Mouse (Mus musculus) intestine, embryonic 15.5 days (tissue): ENCODE results near the gene Ccdc33. TPM values are rescaled to one million over a fixed set of nuclear protein-coding genes. Genes with fewer than 3 reads are reported as not detected.
A peak's percentile ranks its signal among the peaks of the same experiment; 100 is the strongest.

Experiments
- ATAC-seq: fragments of 200-750 bp; cut with Nextera tagmentation; 2 replicates; pipeline ENCODE4 v1.8.0; 2017; ENCODE audit warnings: moderate TSS enrichment, moderate library complexity
- H3K27ac ChIP-seq: fragments of 300-500 bp; sonication (generic); 2 replicates; pipeline ENCODE4 v1.5.1; 2015; ENCODE audit warnings: mild to moderate bottlenecking, inconsistent platforms
- H3K27me3 ChIP-seq: fragments of 300-500 bp; sonication (generic); replicated peaks from 2 replicates; pipeline ENCODE4 v1.6.1; 2015; ENCODE audit warnings: inconsistent platforms
- H3K36me3 ChIP-seq: fragments of 300-500 bp; sonication (generic); 2 replicates; pipeline ENCODE4 v1.6.1; 2015; ENCODE audit warnings: inconsistent platforms
- H3K4me1 ChIP-seq: fragments of 300-500 bp; sonication (generic); replicated peaks from 2 replicates; pipeline ENCODE4 v1.6.1; 2015; ENCODE audit warnings: inconsistent platforms
- H3K4me2 ChIP-seq: fragments of 300-500 bp; sonication (generic); replicated peaks from 2 replicates; pipeline ENCODE4 v1.6.1; 2015; ENCODE audit warnings: mild to moderate bottlenecking, inconsistent platforms
- H3K4me3 ChIP-seq: fragments of 300-500 bp; sonication (generic); replicated peaks from 2 replicates; pipeline ENCODE4 v1.5.1; 2015; ENCODE audit warnings: inconsistent platforms
- H3K9ac ChIP-seq: fragments of 300-500 bp; sonication (generic); 2 replicates; pipeline ENCODE4 v1.6.1; 2015; ENCODE audit warnings: inconsistent platforms
- H3K9me3 ChIP-seq: fragments of 300-500 bp; sonication (generic); 2 replicates; pipeline ENCODE4 v1.6.1; 2016; ENCODE audit warnings: inconsistent platforms
- WGBS: fragments of 180-500 bp; shearing (Covaris S2); methylation state at CpG from one replicate; pipeline ENCODE4 v1.1.7; 2015; 5-methylcytosine and 5-hydroxymethylcytosine counted together
- polyA plus RNA-seq: library from polyadenylated mRNA; unstranded; fragments of >200 nt; fragmentation: Nextera tagmentation; extraction: Ambion mirVana; gene quantifications from 2 replicates; pipeline ENCODE4 v1.2.1, GENCODE M21; 2015

Ccdc33 gene
- polyA plus RNA-seq, 1 experiment from 2014 or later, result 0.09 TPM

DNA sequence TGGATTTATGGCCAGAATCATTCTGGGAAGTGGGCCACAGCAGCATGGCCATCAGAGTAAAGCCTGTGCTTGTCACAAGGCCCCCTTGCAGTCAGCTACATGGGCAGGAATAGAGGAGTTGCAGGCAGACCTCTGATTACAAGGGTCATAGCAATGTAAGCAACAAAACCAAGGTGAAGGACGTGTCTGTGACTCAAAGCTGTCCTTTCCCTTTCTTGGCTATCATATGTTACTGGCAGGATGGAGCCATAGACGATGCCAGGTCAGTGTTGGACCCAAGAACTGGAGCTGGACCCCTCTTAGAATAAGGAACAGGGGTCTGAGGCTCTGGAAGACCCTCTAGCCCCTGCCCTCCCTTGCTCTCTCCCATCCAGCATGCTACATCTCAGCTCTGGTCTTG, 30.2 kb upstream of the Ccdc33 start:
- Histone ChIP-seq H3K4me2 (no peak overlapping the region), H3K4me3 (no peak overlapping the region), H3K9me3 (no peaks in the 10 kb centered on the region), H3K27ac (no peak overlapping the region), H3K27me3 (no peaks in the 10 kb centered on the region), H3K9ac (no peak overlapping the region), H3K36me3 (no peaks in the 10 kb centered on the region), H3K4me1 (peaks cover 11% of the 10 kb centered on the region)
- 69% methylated on average over 2 of the region's 2 CpGs for WGBS
- ATAC-seq, result no peak

DNA sequence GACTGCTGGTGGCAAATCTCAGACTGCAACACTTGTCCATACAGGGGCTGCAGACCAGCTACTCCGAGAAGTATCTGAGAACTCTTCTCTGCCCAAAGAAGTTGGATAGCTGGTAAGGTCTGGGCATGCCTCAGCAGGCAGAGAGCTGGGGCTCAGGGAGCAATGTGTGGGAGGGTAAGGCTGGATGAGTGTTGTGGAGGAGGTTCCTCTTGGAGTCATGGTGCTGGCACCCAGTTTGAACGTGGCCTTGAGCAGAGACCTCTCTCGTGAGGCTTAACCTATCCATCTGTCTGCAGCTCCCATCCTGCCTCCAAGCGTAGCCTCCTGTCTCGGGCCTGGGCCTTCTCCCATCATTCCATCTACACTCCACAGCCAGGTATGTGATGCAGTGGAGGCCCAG, 26.8 kb upstream of the Ccdc33 start:
- ATAC-seq, result no peak
- H3K27me3 ChIP-seq, result no peaks in the 10 kb centered on the region
- 72% methylated on average over 5 of the region's 5 CpGs for WGBS

DNA sequence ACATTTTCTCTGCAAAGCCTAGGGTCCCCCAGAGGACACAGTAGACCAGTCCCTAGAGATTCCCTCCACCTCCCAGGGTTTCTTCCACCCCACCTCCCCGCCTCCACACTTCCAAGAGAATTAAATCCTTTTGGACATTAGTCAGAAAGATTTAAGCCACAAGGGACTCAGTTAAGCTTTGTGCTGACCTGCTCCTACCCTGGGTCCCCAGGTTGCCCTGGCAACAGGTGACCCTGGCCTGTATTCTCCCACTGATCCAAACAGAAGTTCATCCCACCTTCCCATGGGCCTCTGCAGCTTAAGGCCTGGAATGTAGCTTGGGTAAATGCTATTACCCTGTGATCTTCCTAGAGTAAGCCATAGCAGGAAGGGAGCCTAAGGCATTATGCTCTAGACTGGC, 26.0 kb upstream of the Ccdc33 start:
- H3K4me2 ChIP-seq, result no peak overlapping the region
- H3K36me3 ChIP-seq, result no peaks in the 10 kb centered on the region
- no peaks in the 10 kb centered on the region for H3K27me3 ChIP-seq
- no peak overlapping the region for H3K27ac ChIP-seq
- H3K9me3 ChIP-seq, result no peaks in the 10 kb centered on the region
- 61% methylated on average over 1 of the region's 1 CpGs for WGBS
- peaks cover 15% of the 10 kb centered on the region for H3K4me1 ChIP-seq
- ATAC-seq, result no peak
- H3K9ac ChIP-seq, result no peak overlapping the region
- no peak overlapping the region for H3K4me3 ChIP-seq

More for the DNA sequence above, 26.8 kb upstream of the Ccdc33 start:
- Histone ChIP-seq H3K4me3 (no peak overlapping the region), H3K9me3 (no peaks in the 10 kb centered on the region), H3K4me1 (peaks cover 8% of the 10 kb centered on the region), H3K36me3 (no peaks in the 10 kb centered on the region), H3K27ac (no peak overlapping the region), H3K9ac (no peak overlapping the region), H3K4me2 (no peak overlapping the region)

DNA sequence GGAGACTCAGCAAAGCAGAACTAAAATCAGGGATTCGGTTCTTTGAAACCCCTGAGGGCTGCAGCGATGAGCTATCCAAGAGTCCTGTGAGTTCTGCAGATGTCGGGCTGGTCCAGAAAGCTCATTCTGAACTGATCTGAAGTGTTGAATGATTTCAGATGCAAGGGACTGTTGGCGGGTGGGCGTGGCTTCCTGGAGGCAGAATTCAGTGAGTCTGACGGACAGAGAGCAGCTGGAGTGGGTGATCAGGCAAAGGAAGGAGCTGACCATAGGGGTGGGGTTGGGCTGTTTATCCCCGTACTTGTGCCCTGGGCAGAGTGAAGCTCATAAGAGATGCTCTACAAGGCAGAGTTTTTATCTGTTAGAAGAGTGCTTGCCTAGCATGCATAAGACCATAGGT, 24.8 kb upstream of the Ccdc33 start:
- ATAC-seq, result 0 out of 2 replicates have a peak, but pooled peaks have one; percentile 25
- Histone ChIP-seq H3K9ac (no peak overlapping the region), H3K27ac (no peak overlapping the region), H3K4me2 (no peak overlapping the region), H3K4me1 (peaks cover 17% of the 10 kb centered on the region), H3K27me3 (no peaks in the 10 kb centered on the region), H3K36me3 (no peaks in the 10 kb centered on the region), H3K9me3 (no peaks in the 10 kb centered on the region), H3K4me3 (no peak overlapping the region)
- WGBS, result 31% methylated on average over 7 of the region's 7 CpGs

DNA sequence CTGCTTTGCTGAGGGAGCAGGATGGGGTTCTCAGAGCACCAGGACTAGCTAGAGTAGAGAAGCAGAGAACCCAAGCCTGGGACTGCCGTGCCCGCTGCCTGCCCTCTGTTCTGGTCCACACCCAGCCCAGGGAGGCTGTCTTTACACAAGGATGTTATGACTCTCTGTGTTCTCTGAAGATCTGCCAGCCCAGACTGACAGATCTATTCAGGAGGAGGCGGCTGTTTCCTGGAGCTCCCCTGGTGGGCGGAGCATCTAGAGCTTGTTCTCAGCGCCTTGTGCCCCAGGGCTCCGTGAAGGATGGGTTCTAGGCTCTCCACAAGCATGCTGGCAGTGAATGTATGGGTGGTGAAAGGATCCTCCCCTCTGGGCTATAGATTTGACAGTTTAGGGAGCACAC, 21.3 kb upstream of the Ccdc33 start:
- no peaks in the 10 kb centered on the region for H3K9me3 ChIP-seq
- H3K4me3 ChIP-seq, result no peak overlapping the region
- H3K27ac ChIP-seq, result no peak overlapping the region
- no peaks in the 10 kb centered on the region for H3K36me3 ChIP-seq
- H3K9ac ChIP-seq, result no peak overlapping the region
- 23% methylated on average over 6 of the region's 6 CpGs for WGBS
- H3K27me3 ChIP-seq, result no peaks in the 10 kb centered on the region
- no peak overlapping the region for H3K4me2 ChIP-seq
- peaks cover 28% of the 10 kb centered on the region for H3K4me1 ChIP-seq
- peak; percentile 50; the same call in 1 of the 2 replicates for ATAC-seq

DNA sequence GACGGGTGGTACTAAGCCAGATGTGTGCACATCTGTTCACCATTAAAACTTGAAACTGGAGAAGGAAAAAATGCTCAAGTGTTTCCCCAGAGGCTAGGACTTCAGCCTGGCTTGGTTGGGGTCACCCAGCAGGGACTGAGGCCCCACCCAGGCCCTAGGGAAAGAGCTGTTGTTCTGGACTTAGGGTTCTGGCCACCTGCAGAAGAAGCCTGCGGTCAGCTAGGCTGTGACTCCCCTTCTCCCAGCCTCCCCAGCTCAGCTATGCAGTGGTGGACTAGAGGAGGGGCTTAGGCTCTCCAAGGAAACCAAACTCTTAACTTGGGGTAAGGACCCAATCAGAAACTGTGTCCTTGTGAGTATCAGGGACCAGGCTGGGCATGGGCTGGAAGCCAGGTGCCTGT, 17.3 kb upstream of the Ccdc33 start:
- H3K36me3 ChIP-seq, result no peaks in the 10 kb centered on the region
- H3K9me3 ChIP-seq, result no peaks in the 10 kb centered on the region
- H3K27ac ChIP-seq, result no peak overlapping the region
- no peak for ATAC-seq
- no peak overlapping the region for H3K4me3 ChIP-seq
- no peaks in the 10 kb centered on the region for H3K27me3 ChIP-seq
- no peak overlapping the region for H3K9ac ChIP-seq
- 0 out of 2 replicates have a peak overlapping the region, but pooled peaks have one; percentile 5 for H3K4me2 ChIP-seq
- H3K4me1 ChIP-seq, result peaks cover 45% of the 10 kb centered on the region
- 24% methylated on average over 2 of the region's 2 CpGs for WGBS

DNA sequence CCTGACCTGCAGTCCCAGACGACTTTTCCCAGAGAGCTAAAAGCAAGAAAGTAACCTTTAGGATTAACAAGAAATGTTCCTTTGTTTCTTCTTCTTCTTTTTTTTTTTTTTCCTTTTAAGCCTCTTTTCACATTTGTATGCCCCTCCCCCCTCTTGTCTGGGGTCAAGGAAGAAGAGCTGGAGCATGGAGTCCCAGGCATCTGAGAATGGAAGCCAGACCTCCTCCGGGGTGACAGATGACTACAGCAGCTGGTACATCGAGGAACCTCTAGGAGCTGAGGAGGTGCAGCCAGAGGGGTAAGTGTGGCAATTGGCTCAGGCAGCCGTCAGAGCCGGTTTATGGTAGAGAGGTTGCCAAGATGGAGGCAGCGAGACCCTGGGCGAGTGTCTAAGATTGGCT, 16.3 kb upstream of the Ccdc33 start:
- Histone ChIP-seq H3K27me3 (no peaks in the 10 kb centered on the region), H3K4me1 (peaks cover 38% of the 10 kb centered on the region), H3K9me3 (no peaks in the 10 kb centered on the region), H3K4me2 (no peak overlapping the region; the same call in 1 of the 2 replicates), H3K4me3 (no peak overlapping the region), H3K9ac (no peak overlapping the region), H3K27ac (0 out of 2 replicates have a peak overlapping the region, but pooled peaks have one; percentile 38), H3K36me3 (no peaks in the 10 kb centered on the region)
- 36% methylated on average over 7 of the region's 7 CpGs for WGBS
- ATAC-seq, result no peak

DNA sequence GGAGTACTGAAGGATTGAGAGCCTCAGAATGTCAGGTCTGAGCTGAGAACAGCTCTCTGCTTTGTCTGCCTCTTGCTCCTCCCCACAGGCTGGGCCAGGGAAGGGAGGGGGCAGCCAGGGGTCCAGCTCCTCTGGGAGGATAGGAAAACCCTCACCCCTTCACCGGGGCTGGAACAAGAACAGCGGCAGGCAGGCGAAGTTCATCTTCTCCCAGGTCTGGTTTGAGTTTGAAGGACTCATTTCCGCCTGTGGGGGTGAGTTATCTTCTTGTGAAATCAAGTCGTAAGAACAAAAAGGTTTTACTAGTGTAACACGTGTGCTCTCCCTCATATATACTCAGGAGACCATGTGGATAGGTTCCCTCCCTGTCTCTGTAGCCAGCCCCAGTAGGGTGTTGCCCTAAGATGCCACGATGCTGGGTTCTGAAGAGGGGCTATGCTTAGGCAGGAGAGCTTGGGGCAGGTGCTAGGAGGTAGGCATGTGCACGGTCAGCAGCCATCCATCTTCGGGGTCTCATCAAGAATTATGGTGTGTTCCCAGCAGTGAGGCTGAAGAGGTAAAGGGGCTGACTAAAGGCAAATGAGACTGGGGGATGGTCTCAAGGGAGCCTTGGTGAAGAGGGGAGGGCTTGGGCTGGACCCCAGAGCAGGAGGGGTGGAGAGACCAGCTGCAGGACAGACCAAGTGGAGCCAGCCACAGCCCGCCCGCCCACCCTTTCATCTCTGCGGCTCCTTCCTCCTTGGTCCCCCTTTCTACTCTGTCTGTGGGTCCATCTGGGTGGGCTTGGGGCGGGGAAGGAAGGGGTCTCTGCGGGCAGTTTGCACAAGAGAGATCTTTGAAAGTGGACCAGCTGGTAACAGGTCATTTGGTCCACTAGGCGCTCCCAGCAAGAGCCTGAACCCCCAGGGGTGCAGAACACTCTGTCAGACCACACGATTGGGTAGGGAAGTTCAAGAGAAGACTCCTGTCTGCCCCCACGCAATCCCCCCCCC, 15.6 kb upstream of the Ccdc33 start:
- Histone ChIP-seq H3K9me3 (no peaks in the 10 kb centered on the region), H3K27me3 (no peaks in the 10 kb centered on the region), H3K36me3 (no peaks in the 10 kb centered on the region), H3K4me2 (peak overlapping the region; percentile 18; the same call in 1 of the 2 replicates), H3K4me3 (no peak overlapping the region), H3K9ac (no peak overlapping the region), H3K4me1 (peaks cover 38% of the 10 kb centered on the region), H3K27ac (0 out of 2 replicates have a peak overlapping the region, but pooled peaks have one; percentile 38)
- 16% methylated on average over 16 of the region's 17 CpGs for WGBS
- ATAC-seq, result peak; percentile 62

DNA sequence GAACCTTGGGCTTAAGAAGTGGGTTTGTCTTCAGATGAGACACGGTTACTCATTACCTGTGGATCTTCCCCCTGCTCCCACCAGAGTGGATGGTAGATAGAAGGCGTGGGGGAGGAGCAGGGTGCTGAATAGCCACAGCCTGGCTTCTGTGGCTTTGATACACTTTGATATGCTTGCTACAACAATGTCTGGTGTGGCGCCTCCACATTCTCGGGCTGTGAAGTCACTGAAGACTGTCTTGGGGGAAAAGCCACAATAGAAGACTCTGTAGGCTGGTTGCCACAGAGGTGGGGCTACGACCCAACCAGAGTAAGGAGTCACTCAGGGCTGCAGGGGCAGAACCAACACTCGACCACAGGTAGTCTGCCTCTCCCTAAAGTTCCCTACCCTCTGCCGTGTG, 13.1 kb upstream of the Ccdc33 start:
- Histone ChIP-seq H3K9ac (no peak overlapping the region), H3K4me3 (no peak overlapping the region), H3K4me2 (no peak overlapping the region), H3K9me3 (no peaks in the 10 kb centered on the region), H3K36me3 (no peaks in the 10 kb centered on the region), H3K27ac (no peak overlapping the region), H3K4me1 (peaks cover 48% of the 10 kb centered on the region), H3K27me3 (no peaks in the 10 kb centered on the region)
- WGBS, result 70% methylated on average over 7 of the region's 7 CpGs
- ATAC-seq, result no peak

DNA sequence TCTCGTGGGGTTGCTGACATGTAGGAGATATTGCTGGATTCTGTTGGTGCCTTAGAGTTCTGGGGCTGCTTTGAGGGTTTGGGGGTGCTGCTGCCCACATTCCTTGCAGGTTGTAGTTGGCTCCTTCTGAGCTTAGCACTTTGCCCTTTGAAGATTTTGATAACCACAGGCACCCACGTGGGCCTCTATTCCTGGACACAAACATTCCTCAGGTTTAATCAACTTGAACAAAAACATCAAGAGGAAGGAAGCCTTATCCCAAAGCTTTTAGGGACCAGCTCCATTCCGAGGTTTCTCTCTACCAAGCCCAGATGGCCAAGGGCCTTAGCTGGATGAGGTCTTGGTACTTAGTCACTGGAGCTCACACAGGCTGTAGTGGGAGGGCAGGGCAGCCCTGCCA, 12.3 kb upstream of the Ccdc33 start:
- Histone ChIP-seq H3K36me3 (no peaks in the 10 kb centered on the region), H3K4me1 (peaks cover 46% of the 10 kb centered on the region), H3K9me3 (no peaks in the 10 kb centered on the region), H3K27me3 (no peaks in the 10 kb centered on the region), H3K9ac (no peak overlapping the region), H3K4me3 (no peak overlapping the region), H3K27ac (no peak overlapping the region), H3K4me2 (no peak overlapping the region)
- 46% methylated on average over 3 of the region's 3 CpGs for WGBS
- no peak for ATAC-seq

DNA sequence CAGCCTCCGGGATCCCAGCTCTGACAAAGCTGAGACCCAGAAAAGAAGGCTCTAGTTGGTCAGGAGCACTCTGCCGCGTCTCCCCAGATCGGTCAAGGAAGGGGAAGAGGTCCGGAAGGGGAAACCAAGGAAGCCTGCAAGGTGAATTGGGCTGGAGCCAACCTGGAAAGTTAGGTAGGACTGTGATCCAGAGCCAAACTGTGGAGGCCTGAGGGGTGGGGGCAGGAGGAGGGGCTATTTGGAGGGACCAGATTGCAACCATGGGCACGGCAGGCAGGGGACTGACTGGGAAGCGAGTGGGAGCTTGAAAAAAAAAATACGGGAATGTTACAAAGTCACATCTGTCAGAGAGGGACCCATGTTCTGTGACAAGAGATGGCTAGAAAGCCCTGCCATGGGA, 10.9 kb upstream of the Ccdc33 start:
- H3K9ac ChIP-seq, result 0 out of 2 replicates have a peak overlapping the region, but pooled peaks have one; percentile 8
- no peak for ATAC-seq
- peaks cover 39% of the 10 kb centered on the region for H3K4me1 ChIP-seq
- H3K27ac ChIP-seq, result no peak overlapping the region
- 0 out of 2 replicates have a peak overlapping the region, but pooled peaks have one; percentile 11 for H3K4me2 ChIP-seq
- H3K4me3 ChIP-seq, result no peak overlapping the region
- H3K36me3 ChIP-seq, result no peaks in the 10 kb centered on the region
- H3K27me3 ChIP-seq, result no peaks in the 10 kb centered on the region
- H3K9me3 ChIP-seq, result no peaks in the 10 kb centered on the region
- 36% methylated on average over 8 of the region's 8 CpGs for WGBS

DNA sequence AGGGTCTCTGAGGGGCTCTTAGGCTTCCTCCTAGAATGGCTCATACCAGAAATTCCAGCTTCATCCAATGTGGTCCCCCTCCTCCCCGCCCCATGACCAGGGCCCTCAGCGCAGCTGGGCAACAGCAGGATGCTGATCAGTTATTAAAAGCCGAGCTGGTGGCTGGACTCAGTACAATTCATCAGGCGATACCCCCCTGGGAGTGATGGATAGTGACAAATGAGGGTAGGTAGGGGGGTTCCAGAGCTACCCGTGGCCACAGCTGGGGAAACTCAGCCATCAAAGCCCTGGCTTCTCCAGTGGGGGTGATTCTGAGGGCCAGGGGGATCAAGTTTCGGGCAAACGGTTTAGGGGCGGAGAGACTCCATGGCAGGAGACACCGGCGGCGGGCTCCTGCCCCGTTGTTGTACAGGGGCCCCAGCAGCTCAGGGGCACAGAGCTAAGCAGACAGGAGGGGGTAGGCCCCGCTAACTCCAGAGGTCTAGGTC, 10.3 kb upstream of the Ccdc33 start:
- 22% methylated on average over 13 of the region's 13 CpGs for WGBS
- H3K9ac ChIP-seq, result 0 out of 2 replicates have a peak overlapping the region, but pooled peaks have one; percentile 8
- H3K4me3 ChIP-seq, result no peak overlapping the region
- H3K9me3 ChIP-seq, result no peaks in the 10 kb centered on the region
- no peak for ATAC-seq
- no peaks in the 10 kb centered on the region for H3K36me3 ChIP-seq
- H3K4me1 ChIP-seq, result peaks cover 33% of the 10 kb centered on the region
- H3K4me2 ChIP-seq, result peak overlapping the region; percentile 11; the same call in 1 of the 2 replicates
- no peaks in the 10 kb centered on the region for H3K27me3 ChIP-seq
- 0 out of 2 replicates have a peak overlapping the region, but pooled peaks have one; percentile 13 for H3K27ac ChIP-seq
